Mouse (Mus musculus) thymus, postnatal 4 days (tissue): ENCODE measurements around the gene Slc9a6.

ENCODE experiments used
- DNase-seq: peaks from one replicate; pipeline ENCODE4 v3.0.0; 2021

Gene Slc9a6

GRCm38 (mm10) chrX:56609623-56610317 lies at the start of gene Slc9a6:
Gene Slc9a6 (plus strand): TSS chrX:56609757.
- peak; percentile 86 for DNase-seq

- peak; percentile 64 for DNase-seq
These were observed 37.1 kb upstream of the Slc9a6 start for GRCm38 (mm10) chrX:56572465-56572864.

GRCm38 (mm10) chrX:56578200-56578599 lies 31.4 kb upstream of the Slc9a6 start:
- DNase-seq: no peak

GRCm38 (mm10) chrX:56597219-56597886 lies 12.2 kb upstream of the Slc9a6 start:
- DNase-seq: no peak

GRCm38 (mm10) chrX:56597887-56598640 lies 11.5 kb upstream of the Slc9a6 start, which contains the start of gene Mmgt1:
Gene Mmgt1 (minus strand): TSS chrX:56598069.
- peak; percentile 85 for DNase-seq

- DNase-seq: no peak
These were observed 3.0 kb upstream of the Slc9a6 start for GRCm38 (mm10) chrX:56606536-56606935.

GRCm38 (mm10) chrX:56607032-56607710 lies 2.4 kb upstream of the Slc9a6 start:
- no peak for DNase-seq

GRCm38 (mm10) chrX:56609285-56609622 lies 303 bp upstream of the Slc9a6 start:
- DNase-seq: no peak

GRCm38 (mm10) chrX:56610318-56610694 lies 749 bp downstream of the Slc9a6 start:
- DNase-seq: peak; percentile 33

GRCm38 (mm10) chrX:56615236-56615635 lies 5.7 kb downstream of the Slc9a6 start:
- no peak for DNase-seq

GRCm38 (mm10) chrX:56636185-56636584 lies 26.6 kb downstream of the Slc9a6 start:
- DNase-seq: no peak

- no peak for DNase-seq
These were observed 30.5 kb downstream of the Slc9a6 start for GRCm38 (mm10) chrX:56640066-56640465.

- no peak for DNase-seq
These were observed 40.2 kb downstream of the Slc9a6 start for GRCm38 (mm10) chrX:56649549-56650354.

GRCm38 (mm10) chrX:56650355-56650652 lies 40.7 kb downstream of the Slc9a6 start:
- DNase-seq: no peak

- no peak for DNase-seq
These were observed 41.3 kb downstream of the Slc9a6 start for GRCm38 (mm10) chrX:56650885-56651284.

- no peak for DNase-seq
These were observed 42.2 kb downstream of the Slc9a6 start for GRCm38 (mm10) chrX:56651738-56652137.

GRCm38 (mm10) chrX:56655686-56656085 lies 46.1 kb downstream of the Slc9a6 start:
- no peak for DNase-seq

- no peak for DNase-seq
These were observed 49.7 kb downstream of the Slc9a6 start for GRCm38 (mm10) chrX:56659286-56659685.

GRCm38 (mm10) chrX:56661143-56661542 lies 51.6 kb downstream of the Slc9a6 start:
- DNase-seq: no peak

- no peak for DNase-seq
These were observed 52.8 kb downstream of the Slc9a6 start for GRCm38 (mm10) chrX:56662316-56662715.

GRCm38 (mm10) chrX:56663377-56663776 lies 53.8 kb downstream of the Slc9a6 start:
- DNase-seq: no peak

GRCm38 (mm10) chrX:56665226-56665973 lies 55.8 kb downstream of the Slc9a6 start:
- DNase-seq: no peak
